Mouse (Mus musculus): ENCODE measurements around the gene Pnpla1. TPM values are rescaled to one million over a fixed set of nuclear protein-coding genes. Genes with fewer than 3 reads are reported as not detected.
A peak's percentile ranks its signal among the peaks of the same experiment; 100 is the strongest.

Gene Pnpla1
- polyA plus RNA-seq, 1 experiment from 2014 or later: 12.7 TPM

DNA sequence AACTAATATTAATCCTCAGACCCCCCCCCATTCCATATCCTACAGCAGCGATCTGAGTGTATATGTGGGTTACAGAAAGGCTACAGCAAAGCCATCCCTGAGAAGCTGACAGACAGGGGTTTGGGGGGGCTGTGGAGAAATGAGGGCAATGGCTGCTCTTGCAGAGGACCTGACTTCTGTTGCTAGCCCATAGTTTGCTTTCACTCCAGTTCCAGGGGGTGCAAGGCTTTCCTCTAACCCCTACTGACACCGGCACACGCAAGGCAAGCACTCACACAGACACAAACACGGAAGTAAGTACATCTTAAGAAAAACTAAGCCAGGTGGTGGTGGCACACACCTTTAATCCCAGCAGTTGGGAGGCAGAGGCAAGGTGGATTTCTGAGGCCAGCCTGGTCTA is 71.2 kb downstream of the Pnpla1 start:
- no peaks in the 10 kb centered on the region for H3K36me3 ChIP-seq (ENCODE audit: control insufficient read depth, insufficient read depth, low read length)
- ATAC-seq (ENCODE audit: low FRiP score, low TSS enrichment) (no peak), DNase-seq (ENCODE audit: low spot score) (no peak)
- H3K4me1 ChIP-seq (replicated peaks; ENCODE audit: control insufficient read depth, insufficient read depth): peaks cover 6% of the 10 kb centered on the region; the same call in 1 of the 2 replicates
- no peak overlapping the region for H3K27ac ChIP-seq (replicated peaks)
- no peak overlapping the region for H3K4me3 ChIP-seq (ENCODE audit: low read depth, low read length)
- H3K9me3 ChIP-seq (ENCODE audit: control insufficient read depth, low read length): no peaks in the 10 kb centered on the region
- whole genome bisulfite sequencing: 88% methylated on average over 4 of the region's 4 CpGs
- TF ChIP-seq CTCF (IDR thresholded peaks at IDR 0.05; ENCODE audit: low read depth) (no peak), EP300 (optimal IDR thresholded peaks at IDR 0.05) (no peak)
- no peak overlapping the region for H3K4me2 ChIP-seq (replicated peaks; ENCODE audit: low read depth)
- no peak overlapping the region for H3K9ac ChIP-seq (ENCODE audit: low read length)
- H3K27me3 ChIP-seq (ENCODE audit: control insufficient read depth, insufficient read depth, low read length): no peaks in the 10 kb centered on the region

GRCm38 (mm10) chr17:28930392-28931074 is 72.3 kb downstream of the Pnpla1 start:
- no peaks in the 10 kb centered on the region for H3K27me3 ChIP-seq (ENCODE audit: control insufficient read depth, insufficient read depth, low read length)
- H3K4me1 ChIP-seq (replicated peaks; ENCODE audit: control insufficient read depth, insufficient read depth): peaks cover 6% of the 10 kb centered on the region; the same call in 1 of the 2 replicates
- DNase-seq (ENCODE audit: low spot score) (peak; percentile 94), ATAC-seq (ENCODE audit: low FRiP score, low TSS enrichment) (peak; percentile 88)
- WGBS: 2% methylated on average over 14 of the region's 14 CpGs
- H3K27ac ChIP-seq (replicated peaks): peak overlapping the region; percentile 88
- H3K36me3 ChIP-seq (ENCODE audit: control insufficient read depth, insufficient read depth, low read length): no peaks in the 10 kb centered on the region
- H3K9ac ChIP-seq (ENCODE audit: low read length): peak overlapping the region; percentile 4; the same call in 1 of the 2 replicates
- TF ChIP-seq EP300 (optimal IDR thresholded peaks at IDR 0.05) (peak; percentile 39), CTCF (IDR thresholded peaks at IDR 0.05; ENCODE audit: low read depth) (peak; percentile 72)
- no peaks in the 10 kb centered on the region for H3K9me3 ChIP-seq (ENCODE audit: control insufficient read depth, low read length)
- no peak overlapping the region for H3K4me3 ChIP-seq (ENCODE audit: low read depth, low read length)
- H3K4me2 ChIP-seq (replicated peaks; ENCODE audit: low read depth): peak overlapping the region; percentile 21; the same call in 1 of the 2 replicates

GRCm38 (mm10) chr17:28931436-28932211 is 73.4 kb downstream of the Pnpla1 start:
- Histone ChIP-seq H3K9ac (ENCODE audit: low read length) (no peak overlapping the region), H3K4me1 (replicated peaks; ENCODE audit: control insufficient read depth, insufficient read depth) (peaks cover 6% of the 10 kb centered on the region; the same call in 1 of the 2 replicates), H3K4me3 (ENCODE audit: low read depth, low read length) (no peak overlapping the region), H3K9me3 (ENCODE audit: control insufficient read depth, low read length) (no peaks in the 10 kb centered on the region), H3K27ac (replicated peaks) (peak overlapping the region; percentile 88), H3K4me2 (replicated peaks; ENCODE audit: low read depth) (no peak overlapping the region), H3K27me3 (ENCODE audit: control insufficient read depth, insufficient read depth, low read length) (no peaks in the 10 kb centered on the region), H3K36me3 (ENCODE audit: control insufficient read depth, insufficient read depth, low read length) (no peaks in the 10 kb centered on the region)
- no peak for TF ChIP-seq CTCF (IDR thresholded peaks at IDR 0.05; ENCODE audit: low read depth)
- TF ChIP-seq EP300 (optimal IDR thresholded peaks at IDR 0.05): no peak
- WGBS: 76% methylated on average over 18 of the region's 18 CpGs
- ATAC-seq (ENCODE audit: low FRiP score, low TSS enrichment) (peak; percentile 40), DNase-seq (ENCODE audit: low spot score) (no peak)

DNA sequence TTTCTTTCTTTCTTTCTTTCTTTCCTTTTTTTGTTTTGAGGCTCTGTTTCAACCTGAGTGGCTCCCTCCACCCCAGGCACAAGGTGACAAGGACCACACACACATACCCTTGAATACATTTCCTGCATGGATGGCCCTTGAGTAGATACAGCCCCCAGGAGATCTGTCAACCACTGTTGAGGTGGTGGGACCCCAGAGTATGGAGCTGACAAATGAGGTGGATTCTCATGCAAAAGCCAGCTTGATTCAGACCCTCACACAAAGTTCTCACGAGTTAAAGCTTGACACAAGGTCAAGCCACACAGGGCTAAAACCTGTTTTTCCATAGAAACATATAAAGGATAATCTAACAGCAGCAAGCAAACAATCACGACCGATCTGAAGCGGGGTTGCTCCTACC is 74.1 kb downstream of the Pnpla1 start:
- no peak for DNase-seq (ENCODE audit: low spot score)
- Histone ChIP-seq H3K4me2 (replicated peaks; ENCODE audit: low read depth) (no peak overlapping the region), H3K9me3 (ENCODE audit: control insufficient read depth, low read length) (no peaks in the 10 kb centered on the region), H3K36me3 (ENCODE audit: control insufficient read depth, insufficient read depth, low read length) (no peaks in the 10 kb centered on the region), H3K27me3 (ENCODE audit: control insufficient read depth, insufficient read depth, low read length) (no peaks in the 10 kb centered on the region), H3K4me1 (replicated peaks; ENCODE audit: control insufficient read depth, insufficient read depth) (peaks cover 6% of the 10 kb centered on the region; the same call in 1 of the 2 replicates), H3K4me3 (ENCODE audit: low read depth, low read length) (no peak overlapping the region), H3K27ac (replicated peaks) (no peak overlapping the region), H3K9ac (ENCODE audit: low read length) (no peak overlapping the region)
- TF ChIP-seq EP300 (optimal IDR thresholded peaks at IDR 0.05) (no peak), CTCF (IDR thresholded peaks at IDR 0.05; ENCODE audit: low read depth) (no peak)
- WGBS: 59% methylated on average over 4 of the region's 4 CpGs
- ATAC-seq (ENCODE audit: low FRiP score, low TSS enrichment): no peak

- Histone ChIP-seq H3K4me1 (replicated peaks; ENCODE audit: control insufficient read depth, insufficient read depth) (peaks cover 6% of the 10 kb centered on the region; the same call in 1 of the 2 replicates), H3K4me3 (ENCODE audit: low read depth, low read length) (no peak overlapping the region), H3K9ac (ENCODE audit: low read length) (no peak overlapping the region), H3K4me2 (replicated peaks; ENCODE audit: low read depth) (no peak overlapping the region), H3K27me3 (ENCODE audit: control insufficient read depth, insufficient read depth, low read length) (no peaks in the 10 kb centered on the region), H3K36me3 (ENCODE audit: control insufficient read depth, insufficient read depth, low read length) (no peaks in the 10 kb centered on the region), H3K9me3 (ENCODE audit: control insufficient read depth, low read length) (no peaks in the 10 kb centered on the region), H3K27ac (replicated peaks) (no peak overlapping the region)
- 65% methylated on average over 19 of the region's 19 CpGs for WGBS
- ATAC-seq (ENCODE audit: low FRiP score, low TSS enrichment) (no peak), DNase-seq (ENCODE audit: low spot score) (no peak)
- TF ChIP-seq CTCF (IDR thresholded peaks at IDR 0.05; ENCODE audit: low read depth): no peak
- no peak for TF ChIP-seq EP300 (optimal IDR thresholded peaks at IDR 0.05)
These were observed 76.1 kb downstream of the Pnpla1 start for GRCm38 (mm10) chr17:28934120-28934916.

All from stomach, postnatal 0 days (tissue).